Mouse (Mus musculus) hindbrain, embryonic 11.5 days (tissue): ENCODE measurements at regions not wholly inside any gene's neighbourhood (a gene's known extent, or its start where the extent isn't known, plus 50 kb on each side); places are given as distances from the start of the nearest gene placed in this dataset.

Source experiments
- ATAC-seq: fragments of 200-750 bp; cut with Nextera tagmentation; 2 replicates; pipeline ENCODE4 v1.8.0; 2017; ENCODE audit warnings: mild to moderate bottlenecking, moderate TSS enrichment, moderate library complexity; ENCODE audit not compliant: low FRiP score
- DNase-seq: peaks from one replicate; pipeline ENCODE4 v3.0.0-alpha.2; 2015; ENCODE audit warnings: low spot score
- H3K27ac ChIP-seq: fragments of 300-500 bp; sonication (generic); 2 replicates; pipeline ENCODE4 v1.5.1; 2014; ENCODE audit warnings: mild to moderate bottlenecking, low read depth, low read length
- H3K27me3 ChIP-seq: fragments of 300-500 bp; sonication (generic); 2 replicates; pipeline ENCODE4 v1.6.1; 2014; ENCODE audit warnings: mild to moderate bottlenecking, low read length, moderate library complexity, mixed read lengths; ENCODE audit not compliant: control insufficient read depth, insufficient read depth
- H3K36me3 ChIP-seq: fragments of 300-500 bp; sonication (generic); 2 replicates; pipeline ENCODE4 v1.6.1; 2014; ENCODE audit warnings: mild to moderate bottlenecking, low read length, moderate library complexity, mixed read lengths; ENCODE audit not compliant: control insufficient read depth, insufficient read depth
- H3K4me1 ChIP-seq: fragments of 300-500 bp; sonication (generic); replicated peaks from 2 replicates; pipeline ENCODE4 v1.6.1; 2014; ENCODE audit warnings: low read length, mixed read lengths; ENCODE audit not compliant: control insufficient read depth, insufficient read depth
- H3K4me2 ChIP-seq: fragments of 300-500 bp; sonication (generic); replicated peaks from 2 replicates; pipeline ENCODE4 v1.6.1; 2014; ENCODE audit warnings: mild to moderate bottlenecking, low read depth, low read length
- H3K4me3 ChIP-seq: fragments of 300-500 bp; sonication (generic); 2 replicates; pipeline ENCODE4 v1.5.1; 2014; ENCODE audit warnings: low read depth, low read length
- H3K9ac ChIP-seq: fragments of 300-500 bp; sonication (generic); 2 replicates; pipeline ENCODE4 v1.6.1; 2014; ENCODE audit warnings: low read depth, low read length
- H3K9me3 ChIP-seq: fragments of 300-500 bp; sonication (generic); 2 replicates; pipeline ENCODE4 v1.6.1; 2016; ENCODE audit warnings: low read length; ENCODE audit not compliant: control insufficient read depth
- WGBS: fragments of 180-500 bp; shearing (Covaris S2); extraction: QIAGEN DNeasy Blood & Tissue Kit; methylation state at CpG from one replicate; pipeline ENCODE4 v1.1.7; 2014; 5-methylcytosine and 5-hydroxymethylcytosine counted together

- ATAC-seq (no peak), DNase-seq (no peak)
- no peaks in the 10 kb centered on the region for H3K27me3 ChIP-seq
- no peak overlapping the region for H3K4me3 ChIP-seq
- peaks cover 17% of the 10 kb centered on the region for H3K4me1 ChIP-seq
- H3K9ac ChIP-seq, result no peak overlapping the region
- no peak overlapping the region for H3K4me2 ChIP-seq
- no peaks in the 10 kb centered on the region for H3K9me3 ChIP-seq
- no peak overlapping the region for H3K27ac ChIP-seq
- WGBS, result 77% methylated on average over 9 of the region's 9 CpGs
- H3K36me3 ChIP-seq, result no peaks in the 10 kb centered on the region
Observed at GRCm38 (mm10) chr17:83133201-83133600, 81.9 kb upstream of the Pkdcc start.

GRCm38 (mm10) chr17:83135441-83136120, 79.5 kb upstream of the Pkdcc start:
- Histone ChIP-seq H3K36me3 (no peaks in the 10 kb centered on the region), H3K4me3 (no peak overlapping the region), H3K4me2 (no peak overlapping the region), H3K9me3 (no peaks in the 10 kb centered on the region), H3K9ac (no peak overlapping the region), H3K27ac (0 out of 2 replicates have a peak overlapping the region, but pooled peaks have one; percentile 27), H3K4me1 (peaks cover 11% of the 10 kb centered on the region; the same call in 1 of the 2 replicates), H3K27me3 (no peaks in the 10 kb centered on the region)
- WGBS, result 69% methylated on average over 6 of the region's 6 CpGs
- DNase-seq, result no peak
- ATAC-seq, result peak; percentile 48; the same call in 1 of the 2 replicates

- Histone ChIP-seq H3K4me2 (no peak overlapping the region), H3K27ac (no peak overlapping the region), H3K9ac (no peak overlapping the region), H3K4me3 (no peak overlapping the region), H3K9me3 (no peaks in the 10 kb centered on the region), H3K27me3 (no peaks in the 10 kb centered on the region), H3K36me3 (no peaks in the 10 kb centered on the region), H3K4me1 (peaks cover 11% of the 10 kb centered on the region; the same call in 1 of the 2 replicates)
- ATAC-seq (no peak; the same call in 1 of the 2 replicates), DNase-seq (no peak)
- 50% methylated on average over 5 of the region's 5 CpGs for WGBS
Observed at GRCm38 (mm10) chr17:83136267-83136666, 78.8 kb upstream of the Pkdcc start.

GRCm38 (mm10) chr17:83137720-83138119, 77.4 kb upstream of the Pkdcc start:
- Histone ChIP-seq H3K27ac (no peak overlapping the region), H3K9me3 (no peaks in the 10 kb centered on the region), H3K36me3 (no peaks in the 10 kb centered on the region), H3K9ac (no peak overlapping the region), H3K4me2 (no peak overlapping the region), H3K4me3 (no peak overlapping the region), H3K27me3 (no peaks in the 10 kb centered on the region), H3K4me1 (peaks cover 11% of the 10 kb centered on the region; the same call in 1 of the 2 replicates)
- DNase-seq, result no peak
- WGBS, result 87% methylated on average over 7 of the region's 7 CpGs
- ATAC-seq, result no peak

- Histone ChIP-seq H3K4me2 (no peak overlapping the region), H3K27me3 (no peaks in the 10 kb centered on the region), H3K4me1 (0 out of 2 replicates have a peak, but pooled peaks cover 7% of the 10 kb centered on the region), H3K36me3 (no peaks in the 10 kb centered on the region), H3K4me3 (no peak overlapping the region), H3K9ac (no peak overlapping the region), H3K27ac (no peak overlapping the region), H3K9me3 (no peaks in the 10 kb centered on the region)
- ATAC-seq, result peak; percentile 76
- DNase-seq, result no peak
- WGBS, result 25% methylated on average over 11 of the region's 11 CpGs
Observed at GRCm38 (mm10) chr17:83138493-83139417, 76.3 kb upstream of the Pkdcc start.

- H3K4me2 ChIP-seq, result no peak overlapping the region
- no peak overlapping the region for H3K4me3 ChIP-seq
- WGBS, result 85% methylated on average over 15 of the region's 15 CpGs
- no peaks in the 10 kb centered on the region for H3K36me3 ChIP-seq
- H3K27ac ChIP-seq, result no peak overlapping the region
- H3K9ac ChIP-seq, result no peak overlapping the region
- no peak for DNase-seq
- no peak for ATAC-seq
- no peaks in the 10 kb centered on the region for H3K27me3 ChIP-seq
- H3K9me3 ChIP-seq, result no peaks in the 10 kb centered on the region
- no peaks in the 10 kb centered on the region for H3K4me1 ChIP-seq
Observed at GRCm38 (mm10) chr17:83148371-83148929, 66.6 kb upstream of the Pkdcc start.

- DNase-seq, result no peak
- H3K4me2 ChIP-seq, result no peak overlapping the region
- H3K9ac ChIP-seq, result no peak overlapping the region
- no peak overlapping the region for H3K4me3 ChIP-seq
- H3K4me1 ChIP-seq, result no peaks in the 10 kb centered on the region
- no peaks in the 10 kb centered on the region for H3K9me3 ChIP-seq
- no peak for ATAC-seq
- no peaks in the 10 kb centered on the region for H3K36me3 ChIP-seq
- WGBS, result 82% methylated on average over 6 of the region's 6 CpGs
- H3K27ac ChIP-seq, result no peak overlapping the region
- H3K27me3 ChIP-seq, result no peaks in the 10 kb centered on the region
Observed at GRCm38 (mm10) chr17:83149336-83149735, 65.8 kb upstream of the Pkdcc start.

GRCm38 (mm10) chr17:83155106-83155505, 60.0 kb upstream of the Pkdcc start:
- 0 out of 2 replicates have a peak, but pooled peaks cover 2% of the 10 kb centered on the region for H3K4me1 ChIP-seq
- no peak overlapping the region for H3K4me3 ChIP-seq
- ATAC-seq (no peak), DNase-seq (no peak)
- no peaks in the 10 kb centered on the region for H3K36me3 ChIP-seq
- no peaks in the 10 kb centered on the region for H3K27me3 ChIP-seq
- no peak overlapping the region for H3K9ac ChIP-seq
- no peaks in the 10 kb centered on the region for H3K9me3 ChIP-seq
- H3K4me2 ChIP-seq, result no peak overlapping the region
- H3K27ac ChIP-seq, result no peak overlapping the region
- WGBS, result 83% methylated on average over 4 of the region's 4 CpGs
